In the genomic region with DNA sequence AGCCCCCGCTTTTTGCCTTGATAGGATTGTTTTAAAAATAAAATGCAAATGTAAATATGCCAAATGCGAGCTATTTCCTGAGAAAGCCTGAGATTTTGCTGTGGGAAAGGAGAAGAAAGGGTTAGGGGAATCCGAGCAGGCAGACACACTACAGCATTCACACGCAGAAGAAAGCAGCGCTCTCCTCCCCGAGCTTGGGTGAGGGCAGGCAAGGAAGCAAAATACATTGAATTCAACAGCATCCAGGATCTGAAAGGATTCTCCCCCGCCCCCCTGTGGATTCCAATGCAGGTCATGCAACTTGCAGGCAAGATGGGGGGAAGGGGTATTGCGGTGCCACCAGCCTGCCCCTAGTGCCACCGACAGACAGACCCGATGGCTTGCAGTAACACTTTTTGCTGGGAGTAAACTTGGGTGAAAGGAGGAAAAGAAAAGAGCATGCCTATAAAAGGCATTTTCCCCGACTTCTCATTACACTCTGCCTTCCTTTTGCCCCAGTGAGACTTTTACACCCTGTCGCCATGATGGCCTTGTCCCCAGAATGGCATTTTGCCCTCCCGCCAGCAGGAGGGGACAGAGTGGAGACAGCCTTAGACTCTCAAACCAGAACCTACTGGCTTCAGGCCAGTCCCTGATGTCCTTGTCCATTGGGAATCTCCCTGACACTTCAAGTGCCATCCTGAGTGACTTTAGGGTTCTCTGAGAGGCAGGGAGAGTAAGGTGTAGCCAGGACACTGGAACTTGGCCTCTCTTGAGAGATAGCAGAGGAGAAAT, we compare ENCODE assay signal across 9 mouse cellular contexts.
DNase-seq lines count a peak whose midpoint lies in the region; ATAC-seq and TF ChIP-seq lines count a peak whose summit lies in the region.
"Had no signal": no experiment of that assay in that cellular context is flagged by ENCODE, and none has a peak within 500 bp of the region (broad histone marks: within the 10 kb centered on the region; RNA-seq: fewer than 3 reads in every experiment).

No protein-coding gene starts in this region.

- TF ChIP-seq CTCF in E14TG2a.4 (conservative IDR thresholded peaks at IDR 0.05; ENCODE audit: low read length) = peak; percentile 40

- 2% methylated on average over 13 of the region's 13 CpGs for WGBS in forebrain, embryonic 16.5 days
- WGBS in liver, embryonic 12.5 days (ENCODE audit: insufficient replicate concordance) = 5% methylated on average over 13 of the region's 13 CpGs

- H3K9ac ChIP-seq in forebrain, embryonic 16.5 days (replicated peaks; ENCODE audit: low read depth, low read length) = peak overlapping the region; percentile 71
- no peak overlapping the region for H3K9ac ChIP-seq in liver, embryonic 12.5 days
- H3K9ac ChIP-seq: liver, embryonic 15.5 days had no signal

- H3K4me3 ChIP-seq in E14TG2a.4 (replicated peaks; ENCODE audit: low read length) = peak overlapping the region; percentile 80
- H3K4me3 ChIP-seq in forebrain, embryonic 16.5 days (replicated peaks; ENCODE audit: low read length) = peak overlapping the region; percentile 57
- H3K4me3 ChIP-seq in liver, embryonic 12.5 days = no peak overlapping the region

- peaks cover 8% of the 10 kb centered on the region; the same call in 1 of the 2 replicates for H3K9me3 ChIP-seq in E14TG2a.4 (ENCODE audit: low read length)
- H3K9me3 ChIP-seq in forebrain, embryonic 16.5 days (ENCODE audit: control insufficient read depth, low read length) = no peaks in the 10 kb centered on the region
- no peaks in the 10 kb centered on the region for H3K9me3 ChIP-seq in liver, embryonic 12.5 days (replicated peaks)
- H3K9me3 ChIP-seq: liver, embryonic 15.5 days had no signal

- peak; percentile 37 for DNase-seq in kidney, postnatal 10 days
- no peak for DNase-seq in kidney, adult 18-20 months
- DNase-seq in cerebellum, adult 11-12 months = peak; percentile 83
- DNase-seq in testis, postnatal 10 days (ENCODE audit: low spot score) = peak; percentile 55
- no peak for DNase-seq in ovary, adult 18-20 months (ENCODE audit: low spot score)

- H3K27ac ChIP-seq in forebrain, embryonic 16.5 days (ENCODE audit: low read length) = peak overlapping the region; percentile 94
- no peak overlapping the region for H3K27ac ChIP-seq in liver, embryonic 12.5 days
- H3K27ac ChIP-seq: liver, embryonic 15.5 days had no signal

- no peak for ATAC-seq in forebrain, embryonic 16.5 days
- ATAC-seq in liver, embryonic 12.5 days = no peak

- peaks cover 88% of the 10 kb centered on the region for H3K27me3 ChIP-seq in E14TG2a.4 (ENCODE audit: insufficient read depth, low read length)
- no peaks in the 10 kb centered on the region for H3K27me3 ChIP-seq in forebrain, embryonic 16.5 days (replicated peaks; ENCODE audit: control insufficient read depth, insufficient read depth, low read length)
- H3K27me3 ChIP-seq in liver, embryonic 12.5 days (replicated peaks) = peaks cover 94% of the 10 kb centered on the region

- H3K36me3 ChIP-seq in E14TG2a.4 (ENCODE audit: insufficient read depth, low read length) = no peaks in the 10 kb centered on the region
- no peaks in the 10 kb centered on the region for H3K36me3 ChIP-seq in forebrain, embryonic 16.5 days (ENCODE audit: control insufficient read depth, insufficient read depth)
- no peaks in the 10 kb centered on the region for H3K36me3 ChIP-seq in liver, embryonic 12.5 days
- H3K36me3 ChIP-seq: liver, embryonic 15.5 days had no signal

- H3K4me1 ChIP-seq in E14TG2a.4 (replicated peaks; ENCODE audit: low read depth, low read length) = peaks cover 46% of the 10 kb centered on the region
- H3K4me1 ChIP-seq in forebrain, embryonic 16.5 days (replicated peaks; ENCODE audit: control insufficient read depth, insufficient read depth, low read length) = peaks cover 16% of the 10 kb centered on the region
- H3K4me1 ChIP-seq in liver, embryonic 12.5 days = no peaks in the 10 kb centered on the region
- H3K4me1 ChIP-seq: liver, embryonic 15.5 days had no signal

- H3K4me2 ChIP-seq in forebrain, embryonic 16.5 days (ENCODE audit: low read length) = peak overlapping the region; percentile 80
- peak overlapping the region; percentile 62 for H3K4me2 ChIP-seq in liver, embryonic 12.5 days

Comparison
In these comparisons a context has a peak if more than half of its experiments do, and no peak if none do; other contexts are left out.
1. DNase-seq: peak in kidney, postnatal 10 days (single experiment), cerebellum, adult 11-12 months (single experiment) and testis, postnatal 10 days (single experiment); none in kidney, adult 18-20 months (single experiment) and ovary, adult 18-20 months (single experiment).